Mouse (Mus musculus) hindbrain, postnatal 0 days (tissue): ENCODE results near the gene Schip1. TPM values are rescaled to one million over a fixed set of nuclear protein-coding genes. Genes with fewer than 3 reads are reported as not detected.

Experiments used
- ATAC-seq: fragments of 200-750 bp; cut with Nextera tagmentation; 2 replicates; pipeline ENCODE4 v1.8.0; 2017; ENCODE audit warnings: mild to moderate bottlenecking, moderate TSS enrichment, moderate library complexity
- DNase-seq: peaks from one replicate; pipeline ENCODE4 v3.0.0-alpha.2; 2015; ENCODE audit warnings: low spot score
- H3K27ac ChIP-seq: fragments of 300-500 bp; sonication (generic); 2 replicates; pipeline ENCODE4 v1.5.1; 2014; ENCODE audit warnings: mild to moderate bottlenecking
- H3K27me3 ChIP-seq: fragments of 300-500 bp; sonication (generic); 2 replicates; pipeline ENCODE4 v1.6.1; 2014; ENCODE audit warnings: low read length, mixed read lengths; ENCODE audit not compliant: insufficient read depth
- H3K36me3 ChIP-seq: fragments of 300-500 bp; sonication (generic); 2 replicates; pipeline ENCODE4 v1.6.1; 2014; ENCODE audit warnings: low read length, mixed read lengths; ENCODE audit not compliant: insufficient read depth
- H3K4me1 ChIP-seq: fragments of 300-500 bp; sonication (generic); 2 replicates; pipeline ENCODE4 v1.6.1; 2014; ENCODE audit warnings: antibody characterized with exemption, low read length, mixed read lengths; ENCODE audit not compliant: insufficient read depth
- H3K4me2 ChIP-seq: fragments of 300-500 bp; sonication (generic); 2 replicates; pipeline ENCODE4 v1.6.1; 2014; ENCODE audit warnings: low read depth, mild to moderate bottlenecking, low read length, moderate library complexity, mixed read lengths
- H3K4me3 ChIP-seq: fragments of 300-500 bp; sonication (generic); 2 replicates; pipeline ENCODE4 v1.5.1; 2014; ENCODE audit warnings: low read length
- H3K9ac ChIP-seq: fragments of 300-500 bp; sonication (generic); replicated peaks from 2 replicates; pipeline ENCODE4 v1.6.1; 2014; ENCODE audit warnings: mild to moderate bottlenecking, low read length, moderate library complexity, mixed read lengths
- H3K9me3 ChIP-seq: fragments of 300-500 bp; sonication (generic); 2 replicates; pipeline ENCODE4 v1.6.1; 2016; ENCODE audit warnings: low read length, mixed read lengths
- CTCF ChIP-seq: IDR thresholded peaks from 2 replicates; pipeline ENCODE4 v1.5.1; 2016; ENCODE audit warnings: antibody characterized with exemption, control low read depth, low read depth
- WGBS: fragments of 180-500 bp; shearing (Covaris S2); extraction: QIAGEN DNeasy Blood & Tissue Kit; methylation state at CpG from one replicate; pipeline ENCODE4 v1.1.7; 2014; 5-methylcytosine and 5-hydroxymethylcytosine counted together
- polyA plus RNA-seq: library from polyadenylated mRNA; unstranded; fragments of >200 nt; fragmentation: Nextera tagmentation; extraction: Ambion mirVana; gene quantifications from 2 replicates; pipeline ENCODE4 v1.2.1, GENCODE M21; 2015
- total RNA-seq: library from RNA; depleted of rRNA; stranded (reverse); fragments of >200 nt; gene quantifications from 2 replicates; pipeline ENCODE4 v1.2.3, GENCODE M21; 2014

Schip1 gene
- total and polyA plus RNA-seq, 2 experiments from 2014 or later = 94.3 to 163 TPM

DNA sequence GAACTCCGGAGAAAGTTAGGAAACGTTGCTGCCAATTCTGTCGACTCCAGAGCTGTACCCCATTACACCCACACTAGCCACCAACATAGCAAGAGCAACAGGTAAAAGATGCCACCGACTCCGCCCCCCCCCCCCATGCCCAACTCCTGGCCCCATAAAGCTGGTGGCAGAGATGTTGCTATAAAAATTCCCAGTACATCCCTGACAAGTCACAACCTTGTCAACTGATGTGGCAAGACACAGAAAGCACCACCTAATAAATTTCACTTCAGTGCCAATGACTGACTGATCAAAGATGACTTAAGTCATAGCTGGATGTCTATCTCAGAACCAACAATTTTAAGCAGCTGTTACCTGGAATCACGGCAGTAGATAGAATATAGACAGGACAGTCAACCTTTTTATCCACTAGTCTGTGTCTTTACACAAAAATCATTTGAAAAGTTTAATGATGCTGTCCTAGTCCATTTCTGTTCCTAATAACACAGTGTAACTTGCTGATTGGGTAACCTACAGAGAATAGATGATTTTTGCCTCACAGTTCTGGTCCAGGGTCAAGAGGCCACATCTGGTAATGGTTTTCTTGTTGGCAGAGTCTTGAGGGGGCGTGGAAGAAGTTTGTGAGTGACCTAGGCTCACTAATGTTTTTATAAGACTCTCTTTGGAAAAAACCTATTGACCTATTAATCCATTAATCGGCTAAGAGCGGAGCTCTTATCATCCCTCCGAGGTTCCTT is 389.3 kb downstream of the Schip1 start:
- TF ChIP-seq CTCF = no peak
- Histone ChIP-seq H3K36me3 (no peaks in the 10 kb centered on the region), H3K4me3 (no peak overlapping the region), H3K4me1 (no peaks in the 10 kb centered on the region), H3K27me3 (no peaks in the 10 kb centered on the region), H3K27ac (no peak overlapping the region), H3K9me3 (no peaks in the 10 kb centered on the region), H3K4me2 (no peak overlapping the region), H3K9ac (no peak overlapping the region)
- whole genome bisulfite sequencing = 75% methylated on average over 10 of the region's 10 CpGs
- DNase-seq (no peak), ATAC-seq (no peak)

- 33% methylated on average over 5 of the region's 5 CpGs for WGBS
- DNase-seq = no peak
- ATAC-seq = no peak
- Histone ChIP-seq H3K27ac (no peak overlapping the region), H3K4me1 (peaks cover 6% of the 10 kb centered on the region; the same call in 1 of the 2 replicates), H3K4me2 (no peak overlapping the region), H3K27me3 (no peaks in the 10 kb centered on the region), H3K36me3 (no peaks in the 10 kb centered on the region), H3K4me3 (no peak overlapping the region), H3K9ac (no peak overlapping the region), H3K9me3 (no peaks in the 10 kb centered on the region)
- TF ChIP-seq CTCF = no peak
Observed at GRCm38 (mm10) chr3:68466643-68467042, 402.0 kb downstream of the Schip1 start.

DNA sequence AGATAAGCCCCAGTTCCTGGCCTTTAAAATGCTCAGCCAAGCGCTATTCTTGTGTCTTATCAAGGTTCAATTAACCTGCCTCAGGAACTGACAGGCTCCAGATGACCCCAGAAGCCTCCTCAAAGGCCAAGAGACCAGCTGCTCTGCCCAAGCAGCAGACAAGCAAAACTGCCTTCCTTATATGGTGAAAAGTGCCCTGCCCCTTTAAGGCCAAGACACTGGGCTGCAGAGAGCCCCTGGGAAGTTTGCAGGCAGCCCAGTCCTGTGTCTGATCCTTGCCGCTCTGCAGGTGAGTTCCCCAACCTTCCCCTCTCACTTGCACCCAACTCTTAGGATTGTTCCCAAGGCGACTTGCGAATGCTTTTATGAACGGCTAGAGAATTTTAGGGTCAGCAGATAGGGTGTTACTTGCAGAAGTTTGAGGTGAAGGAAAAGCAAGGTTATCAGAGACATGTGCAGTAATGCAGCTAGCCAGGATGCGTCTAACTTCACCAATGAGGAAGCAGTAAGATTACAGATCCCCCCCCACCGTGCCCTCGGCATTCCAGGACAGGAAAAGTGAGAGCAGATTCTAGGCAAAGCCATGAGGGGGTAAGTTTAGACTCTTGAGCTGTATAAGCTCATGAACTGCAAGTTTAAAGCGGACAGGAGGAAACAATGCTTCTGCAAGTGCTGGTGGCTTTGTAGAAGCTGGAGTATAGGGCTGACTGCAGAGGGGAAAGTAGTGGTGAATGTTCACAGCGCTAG is 403.5 kb downstream of the Schip1 start:
- DNase-seq = peak; percentile 10
- Histone ChIP-seq H3K9ac (no peak overlapping the region), H3K4me3 (no peak overlapping the region), H3K27me3 (no peaks in the 10 kb centered on the region), H3K9me3 (no peaks in the 10 kb centered on the region), H3K4me1 (peaks cover 6% of the 10 kb centered on the region; the same call in 1 of the 2 replicates), H3K36me3 (no peaks in the 10 kb centered on the region), H3K27ac (no peak overlapping the region), H3K4me2 (peak overlapping the region; percentile 41)
- 7% methylated on average over 10 of the region's 10 CpGs for WGBS
- no peak for TF ChIP-seq CTCF
- no peak for ATAC-seq

DNA sequence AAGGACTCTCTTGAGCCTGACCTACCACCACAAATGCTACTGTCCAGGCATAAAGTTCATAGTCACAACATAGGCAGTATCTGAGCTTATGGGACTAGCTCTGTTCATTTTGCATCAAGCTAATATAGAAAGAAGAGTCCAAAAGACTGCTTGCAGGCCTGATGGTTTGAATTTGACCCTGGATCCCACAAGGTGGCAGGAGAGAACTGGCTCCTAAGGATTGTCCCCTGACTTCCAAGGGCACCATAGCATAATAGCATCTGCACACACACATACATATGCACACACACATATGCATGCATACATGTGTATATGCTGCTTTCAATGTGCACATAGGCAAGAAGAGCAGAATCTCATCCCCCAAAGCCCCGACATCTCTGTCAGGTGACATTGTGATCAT is 405.0 kb downstream of the Schip1 start:
- Histone ChIP-seq H3K4me2 (no peak overlapping the region), H3K9me3 (no peaks in the 10 kb centered on the region), H3K4me1 (peaks cover 6% of the 10 kb centered on the region; the same call in 1 of the 2 replicates), H3K27me3 (no peaks in the 10 kb centered on the region), H3K4me3 (no peak overlapping the region), H3K36me3 (no peaks in the 10 kb centered on the region), H3K27ac (no peak overlapping the region), H3K9ac (no peak overlapping the region)
- ATAC-seq (no peak), DNase-seq (peak; percentile 20)
- 91% methylated on average over 1 of the region's 1 CpGs for WGBS
- TF ChIP-seq CTCF = peak; percentile 43

- no peak overlapping the region for H3K4me2 ChIP-seq
- H3K9me3 ChIP-seq = no peaks in the 10 kb centered on the region
- H3K9ac ChIP-seq = no peak overlapping the region
- no peak for DNase-seq
- no peaks in the 10 kb centered on the region for H3K27me3 ChIP-seq
- H3K27ac ChIP-seq = no peak overlapping the region
- peaks cover 6% of the 10 kb centered on the region; the same call in 1 of the 2 replicates for H3K4me1 ChIP-seq
- no peak for ATAC-seq
- 68% methylated on average over 3 of the region's 3 CpGs for WGBS
- no peak overlapping the region for H3K4me3 ChIP-seq
- TF ChIP-seq CTCF = no peak
- H3K36me3 ChIP-seq = no peaks in the 10 kb centered on the region
Observed at GRCm38 (mm10) chr3:68470061-68470460, 405.5 kb downstream of the Schip1 start.

GRCm38 (mm10) chr3:68470622-68471021 is 406.0 kb downstream of the Schip1 start:
- Histone ChIP-seq H3K36me3 (no peaks in the 10 kb centered on the region), H3K4me3 (no peak overlapping the region), H3K9ac (no peak overlapping the region), H3K9me3 (no peaks in the 10 kb centered on the region), H3K4me1 (peaks cover 6% of the 10 kb centered on the region; the same call in 1 of the 2 replicates), H3K4me2 (no peak overlapping the region), H3K27me3 (no peaks in the 10 kb centered on the region), H3K27ac (no peak overlapping the region)
- no peak for TF ChIP-seq CTCF
- WGBS = 75% methylated on average over 5 of the region's 5 CpGs
- DNase-seq (no peak), ATAC-seq (no peak)
